Mouse (Mus musculus): ENCODE data around the gene Pigs. TPM values are rescaled to one million over a fixed set of nuclear protein-coding genes. Genes with fewer than 3 reads are reported as not detected.

The Pigs gene
- polyA plus RNA-seq, 1 experiment from 2014 or later, result 32.3 TPM

Other genes starting within 250 kb of the Pigs start
- gene Eral1, start 248.0 kb upstream of the Pigs start, polyA plus RNA-seq (2015; fragmentation: Nextera tagmentation; extraction: Ambion mirVana), result 19.1 and 20.2 TPM in 2 replicates
- 3.7 and 5.5 TPM in 2 replicates for gene Fam222b, start 233.8 kb upstream of the Pigs start, polyA plus RNA-seq (2015; fragmentation: Nextera tagmentation; extraction: Ambion mirVana)
- 28.0 and 34.6 TPM in 2 replicates for gene Traf4, start 162.8 kb upstream of the Pigs start, polyA plus RNA-seq (2015; fragmentation: Nextera tagmentation; extraction: Ambion mirVana)
- gene Nek8, start 151.7 kb upstream of the Pigs start, polyA plus RNA-seq (2015; fragmentation: Nextera tagmentation; extraction: Ambion mirVana), result 8.9 and 9.2 TPM in 2 replicates
- 50.3 and 54.3 TPM in 2 replicates for gene Tlcd1, start 151.7 kb upstream of the Pigs start, polyA plus RNA-seq (2015; fragmentation: Nextera tagmentation; extraction: Ambion mirVana)
- 1,033 and 1,075 TPM in 2 replicates for gene Rpl23a, start 144.8 kb upstream of the Pigs start, polyA plus RNA-seq (2015; fragmentation: Nextera tagmentation; extraction: Ambion mirVana)
- gene Rab34, start 140.0 kb upstream of the Pigs start, polyA plus RNA-seq (2015; fragmentation: Nextera tagmentation; extraction: Ambion mirVana), result 13.5 and 15.6 TPM in 2 replicates
- 0.44 and 0.65 TPM in 2 replicates for gene Proca1, start 135.0 kb upstream of the Pigs start, polyA plus RNA-seq (2015; fragmentation: Nextera tagmentation; extraction: Ambion mirVana)
- gene Sdf2, start 82.7 kb upstream of the Pigs start, polyA plus RNA-seq (2015; fragmentation: Nextera tagmentation; extraction: Ambion mirVana), result 29.6 and 29.8 TPM in 2 replicates
- 9.8 and 12.3 TPM in 2 replicates for gene Supt6, start 82.4 kb upstream of the Pigs start, polyA plus RNA-seq (2015; fragmentation: Nextera tagmentation; extraction: Ambion mirVana)
- 33.6 and 42.8 TPM in 2 replicates for gene 2610507B11Rik, start 66.7 kb upstream of the Pigs start, polyA plus RNA-seq (2015; fragmentation: Nextera tagmentation; extraction: Ambion mirVana)
- 0.06 TPM in 1 of 2 replicates, not detected in the other for gene BC030499, start 37.6 kb upstream of the Pigs start, polyA plus RNA-seq (2015; fragmentation: Nextera tagmentation; extraction: Ambion mirVana)
- gene Spag5, start 26.9 kb upstream of the Pigs start, polyA plus RNA-seq (2015; fragmentation: Nextera tagmentation; extraction: Ambion mirVana), result 30.3 and 32.6 TPM in 2 replicates
- gene Aldoc, start 5.4 kb upstream of the Pigs start, polyA plus RNA-seq (2015; fragmentation: Nextera tagmentation; extraction: Ambion mirVana), result 4.9 and 5.2 TPM in 2 replicates
- gene Unc119, start 15.1 kb downstream of the Pigs start, polyA plus RNA-seq (2015; fragmentation: Nextera tagmentation; extraction: Ambion mirVana), result 27.4 and 28.0 TPM in 2 replicates
- not detected in 2 replicates for gene Foxn1, start 58.1 kb downstream of the Pigs start, polyA plus RNA-seq (2015; fragmentation: Nextera tagmentation; extraction: Ambion mirVana)
- gene Slc13a2, start 93.8 kb downstream of the Pigs start, polyA plus RNA-seq (2015; fragmentation: Nextera tagmentation; extraction: Ambion mirVana), result 0.07 TPM in 1 of 2 replicates, not detected in the other
- 6.1 and 6.5 TPM in 2 replicates for gene Slc46a1, start 137.3 kb downstream of the Pigs start, polyA plus RNA-seq (2015; fragmentation: Nextera tagmentation; extraction: Ambion mirVana)
- gene Sarm1, start 169.3 kb downstream of the Pigs start, polyA plus RNA-seq (2015; fragmentation: Nextera tagmentation; extraction: Ambion mirVana), result 0.16 and 0.29 TPM in 2 replicates
- 297 and 348 TPM in 2 replicates for gene Vtn, start 170.7 kb downstream of the Pigs start, polyA plus RNA-seq (2015; fragmentation: Nextera tagmentation; extraction: Ambion mirVana)
- gene Sebox, start 175.0 kb downstream of the Pigs start, polyA plus RNA-seq (2015; fragmentation: Nextera tagmentation; extraction: Ambion mirVana), result 0.09 and 0.24 TPM in 2 replicates
- gene Tmem199, start 183.8 kb downstream of the Pigs start, polyA plus RNA-seq (2015; fragmentation: Nextera tagmentation; extraction: Ambion mirVana), result 30.1 and 31.9 TPM in 2 replicates
- gene Poldip2, start 183.8 kb downstream of the Pigs start, polyA plus RNA-seq (2015; fragmentation: Nextera tagmentation; extraction: Ambion mirVana), result 78.1 and 82.4 TPM in 2 replicates
- 15.6 and 16.4 TPM in 2 replicates for gene Tnfaip1, start 207.9 kb downstream of the Pigs start, polyA plus RNA-seq (2015; fragmentation: Nextera tagmentation; extraction: Ambion mirVana)
- 83.1 and 88.6 TPM in 2 replicates for gene Ift20, start 207.9 kb downstream of the Pigs start, polyA plus RNA-seq (2015; fragmentation: Nextera tagmentation; extraction: Ambion mirVana)
- gene Tmem97, start 222.4 kb downstream of the Pigs start, polyA plus RNA-seq (2015; fragmentation: Nextera tagmentation; extraction: Ambion mirVana), result 110 and 122 TPM in 2 replicates

Data from liver, embryonic 13.5 days (tissue).